Mouse (Mus musculus): Measurements from ENCODE around the gene Gpr153. TPM values are rescaled to one million over a fixed set of nuclear protein-coding genes. Genes with fewer than 3 reads are reported as not detected.

Gpr153 gene
- total and polyA plus RNA-seq, 3 experiments = 0.30 to 1.4 (median 0.70) TPM

- in situ Hi-C loops (cut with MboI; ENCODE audit: low pct_ligation_motif_present, low pct_unique_long_range_greater_than_20kb, low sequenced_read_pairs) = loop anchor here (25.0 kb wide), 1 partner anchor 1827 kb away; no protein-coding TSS in a partner anchor
- no peak overlapping the region for H3K4me2 ChIP-seq (ENCODE audit: insufficient read depth, low read depth, poor library complexity, severe bottlenecking)
- dilution Hi-C loops (cut with MboI; ENCODE audit: extremely low pct_ligation_motif_present, extremely low pct_unique_long_range_greater_than_20kb, low sequenced_read_pairs) = no loop called here
- no peak for DNase-seq (ENCODE audit: extremely low read depth)
- H3K36me3 ChIP-seq (replicated peaks in 1 of 2; ENCODE audit: control insufficient read depth in 1 of 2, insufficient read depth in 1 of 2, low read length in 1 of 2) = peaks cover 0 to 5% of the 10 kb centered on the region in 2 experiments
- H3K79me2 ChIP-seq (replicated peaks; ENCODE audit: control insufficient read depth, extremely low read depth, insufficient read depth, poor library complexity, severe bottlenecking) = no peaks in the 10 kb centered on the region
- peaks cover 56% of the 10 kb centered on the region for H3K27me3 ChIP-seq (replicated peaks)
- no peak for TF ChIP-seq CHD1 (IDR thresholded peaks at IDR 0.05; ENCODE audit: low read depth, low read length)
- 0 out of 2 replicates have a peak, but pooled peaks have one; percentile 40 for TF ChIP-seq SIN3A (IDR thresholded peaks at IDR 0.05; ENCODE audit: low read length)
- peak; percentile 92 for TF ChIP-seq SMC3 (IDR thresholded peaks at IDR 0.05; ENCODE audit: low read depth, low read length)
- peak; percentile 20; the same call in 1 of the 2 replicates for TF ChIP-seq NELFE (IDR thresholded peaks at IDR 0.05; ENCODE audit: low read depth, low read length)
- TF ChIP-seq CTCF (conservative IDR thresholded peaks at IDR 0.05 in 1 of 2, IDR thresholded peaks at IDR 0.05 in 1 of 2; ENCODE audit: low read depth in 2 of 2, low read length in 2 of 2) = peak; percentile 44 to 86
- no peak for TF ChIP-seq GABPA (IDR thresholded peaks at IDR 0.05; ENCODE audit: insufficient replicate concordance, low read depth, low read length)
- TF ChIP-seq RAD21 (IDR thresholded peaks at IDR 0.05; ENCODE audit: low read depth, low read length) = peak; percentile 72
- TF ChIP-seq ZC3H11A (IDR thresholded peaks at IDR 0.05; ENCODE audit: low read depth, low read length) = peak; percentile 53
- no peak for TF ChIP-seq HCFC1 (IDR thresholded peaks at IDR 0.05; ENCODE audit: low read depth, low read length)
- no peak for TF ChIP-seq ELF1 (IDR thresholded peaks at IDR 0.05; ENCODE audit: low read depth, low read length)
- no peak for TF ChIP-seq BHLHE40 (IDR thresholded peaks at IDR 0.05; ENCODE audit: low read depth, low read length)
- no peak for TF ChIP-seq CHD2 (IDR thresholded peaks at IDR 0.05; ENCODE audit: low read length)
- no peak for TF ChIP-seq KAT2A (IDR thresholded peaks at IDR 0.05; ENCODE audit: insufficient replicate concordance, low read length)
- no peak for TF ChIP-seq EP300 (IDR thresholded peaks at IDR 0.05; ENCODE audit: low read length)
- no peak for TF ChIP-seq JUN (IDR thresholded peaks at IDR 0.05; ENCODE audit: insufficient read depth, low read depth, low read length)
- no peak for TF ChIP-seq USF1 (IDR thresholded peaks at IDR 0.05; ENCODE audit: low read depth, low read length)
- TF ChIP-seq IRF4 (IDR thresholded peaks at IDR 0.05; ENCODE audit: low read depth, low read length) = peak; percentile 24; the same call in 1 of the 2 replicates
- H3K4me1 ChIP-seq (ENCODE audit: control insufficient read depth in 1 of 2, insufficient read depth in 2 of 2) = peaks cover 9 to 25% of the 10 kb centered on the region in 2 experiments
- H3K9me3 ChIP-seq (replicated peaks; ENCODE audit: low read length) = peaks cover 3% of the 10 kb centered on the region
- no peak overlapping the region for H3K27ac ChIP-seq (ENCODE audit: insufficient read depth, low read depth)
- H3K4me3 ChIP-seq (replicated peaks in 1 of 3; ENCODE audit: low read depth in 2 of 3, low read length in 2 of 3, poor library complexity in 1 of 3) = no peak overlapping the region
- H3K9ac ChIP-seq (ENCODE audit: insufficient read depth, low read depth) = no peak overlapping the region
Measured at GRCm38 (mm10) chr4:152285505-152285904, 11.5 kb downstream of the Gpr153 start.

GRCm38 (mm10) chr4:152286183-152286582 lies 12.2 kb downstream of the Gpr153 start:
- peaks cover 63% of the 10 kb centered on the region for H3K27me3 ChIP-seq (replicated peaks)
- TF ChIP-seq CTCF (conservative IDR thresholded peaks at IDR 0.05 in 1 of 2, IDR thresholded peaks at IDR 0.05 in 1 of 2; ENCODE audit: low read depth in 2 of 2, low read length in 2 of 2) = no peak
- no peak for TF ChIP-seq ZC3H11A (IDR thresholded peaks at IDR 0.05; ENCODE audit: low read depth, low read length)
- TF ChIP-seq RAD21 (IDR thresholded peaks at IDR 0.05; ENCODE audit: low read depth, low read length) = no peak
- H3K4me3 ChIP-seq (replicated peaks in 1 of 3; ENCODE audit: low read depth in 2 of 3, low read length in 2 of 3, poor library complexity in 1 of 3) = no peak overlapping the region
- no peak for DNase-seq (ENCODE audit: extremely low read depth)
- peaks cover 0 to 5% of the 10 kb centered on the region in 2 experiments for H3K36me3 ChIP-seq (replicated peaks in 1 of 2; ENCODE audit: control insufficient read depth in 1 of 2, insufficient read depth in 1 of 2, low read length in 1 of 2)
- H3K9ac ChIP-seq (ENCODE audit: insufficient read depth, low read depth) = no peak overlapping the region
- H3K4me1 ChIP-seq (ENCODE audit: control insufficient read depth in 1 of 2, insufficient read depth in 2 of 2) = peaks cover 15 to 32% of the 10 kb centered on the region in 2 experiments
- H3K4me2 ChIP-seq (ENCODE audit: insufficient read depth, low read depth, poor library complexity, severe bottlenecking) = no peak overlapping the region
- H3K27ac ChIP-seq (ENCODE audit: insufficient read depth, low read depth) = no peak overlapping the region
- no peaks in the 10 kb centered on the region for H3K79me2 ChIP-seq (replicated peaks; ENCODE audit: control insufficient read depth, extremely low read depth, insufficient read depth, poor library complexity, severe bottlenecking)
- in situ Hi-C loops (cut with MboI; ENCODE audit: low pct_ligation_motif_present, low pct_unique_long_range_greater_than_20kb, low sequenced_read_pairs) = loop anchor here (25.0 kb wide), 1 partner anchor 1826 kb away; no protein-coding TSS in a partner anchor
- dilution Hi-C loops (cut with MboI; ENCODE audit: extremely low pct_ligation_motif_present, extremely low pct_unique_long_range_greater_than_20kb, low sequenced_read_pairs) = no loop called here
- H3K9me3 ChIP-seq (replicated peaks; ENCODE audit: low read length) = peaks cover 3% of the 10 kb centered on the region

All from CH12.LX (cell line).